Mouse (Mus musculus) bone marrow macrophage, adult 2 months (primary cell): ENCODE measurements around the gene Olfr1322. TPM values are rescaled to one million over a fixed set of nuclear protein-coding genes. Genes with fewer than 3 reads are reported as not detected.

ENCODE experiments used
- H3K27ac ChIP-seq: 2 replicates; pipeline ENCODE4 v1.5.1; 2012; ENCODE audit warnings: low read depth, low read length; ENCODE audit not compliant: insufficient read depth
- H3K4me1 ChIP-seq: 2 replicates; pipeline ENCODE4 v1.6.1; 2012; ENCODE audit warnings: low read length; ENCODE audit not compliant: control insufficient read depth, insufficient read depth
- H3K4me3 ChIP-seq: 2 replicates; pipeline ENCODE4 v1.5.1; 2012; ENCODE audit warnings: mild to moderate bottlenecking, low read length, moderate library complexity; ENCODE audit not compliant: insufficient read depth
- CTCF ChIP-seq: IDR thresholded peaks from 2 replicates; pipeline ENCODE4 v1.5.1; 2012; ENCODE audit warnings: low read depth, mild to moderate bottlenecking, low read length, moderate library complexity
- POLR2A ChIP-seq: IDR thresholded peaks from 2 replicates; pipeline ENCODE4 v1.6.1; 2012; ENCODE audit warnings: mild to moderate bottlenecking, low read depth, low read length, borderline replicate concordance
- polyA plus RNA-seq: library from polyadenylated mRNA; stranded (reverse); fragments of >200 nt; gene quantifications from 2 replicates; pipeline ENCODE4 v1.2.4, GENCODE M21; 2012; ENCODE audit not compliant: missing spikeins, insufficient read depth, insufficient read length

The Olfr1322 gene
- polyA plus RNA-seq, result 0.13 TPM in 1 of 2 replicates, not detected in the other

DNA sequence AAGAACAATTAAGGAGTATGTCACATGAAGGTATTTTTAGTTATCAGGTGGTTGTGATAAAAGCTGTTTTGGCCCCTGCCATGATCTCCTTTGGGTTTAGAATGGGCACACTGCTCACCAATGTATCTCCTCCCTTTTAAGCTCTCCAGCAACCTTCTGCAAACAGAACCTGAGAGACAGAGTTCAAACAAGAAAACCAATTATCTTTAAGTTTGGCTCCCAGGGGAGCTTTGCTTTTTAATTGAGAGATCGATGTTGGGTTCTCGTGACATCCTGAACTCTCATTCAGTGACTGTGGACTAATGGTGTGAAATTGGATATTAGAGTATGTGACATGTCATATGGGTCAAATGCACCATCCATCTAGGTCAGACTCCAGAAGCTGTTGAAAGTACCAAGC is at the start of gene Olfr1322:
TSS of gene Olfr1322 (minus strand) at position 101 of the 400 bp plus-strand sequence.
- Histone ChIP-seq H3K27ac (no peak within 1 kb of the TSS), H3K4me3 (no peak within 1 kb of the TSS), H3K4me1 (no peaks in the 10 kb centered on the region)
- TF ChIP-seq POLR2A (no peak), CTCF (no peak)

GRCm38 (mm10) chrX:49877651-49878349 is 13.5 kb downstream of the Olfr1322 start:
- no peak for TF ChIP-seq CTCF
- TF ChIP-seq POLR2A, result no peak
- Histone ChIP-seq H3K4me1 (no peaks in the 10 kb centered on the region), H3K4me3 (no peak overlapping the region), H3K27ac (no peak overlapping the region)

Other genes starting within 250 kb of the Olfr1322 start
- gene Olfr1320, start 219.2 kb downstream of the Olfr1322 start, polyA plus RNA-seq, result not detected in 2 replicates
- not detected in 2 replicates for gene Olfr1321, start 156.4 kb downstream of the Olfr1322 start, polyA plus RNA-seq
- gene Igsf1, start 93.7 kb downstream of the Olfr1322 start, polyA plus RNA-seq, result not detected in 2 replicates
- gene Olfr1323, start 127.9 kb upstream of the Olfr1322 start, polyA plus RNA-seq, result not detected in 2 replicates